Mouse (Mus musculus): ENCODE data around the gene Farsb.

Farsb gene

DNA sequence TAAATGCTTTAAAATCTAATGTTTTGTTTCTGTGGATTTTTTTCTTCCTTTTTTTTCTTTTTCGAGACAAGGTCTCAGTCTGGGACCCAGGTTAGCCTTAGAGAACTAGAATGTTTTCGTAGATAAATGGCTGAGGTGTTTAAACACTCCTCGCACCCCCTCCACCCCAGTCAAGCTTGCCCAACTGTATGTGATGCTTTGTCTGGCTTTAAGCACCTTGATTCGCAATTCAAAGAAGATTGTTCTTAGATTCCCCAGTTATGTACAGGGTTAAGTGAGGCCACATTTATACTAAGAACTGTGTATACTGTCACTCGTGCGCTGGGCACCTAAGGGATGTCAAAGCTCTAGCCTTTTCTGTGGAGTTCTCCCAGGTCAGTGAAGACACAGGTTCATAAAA, 68.4 kb downstream of the Farsb start:
- DNase-seq (ENCODE audit: low read depth, low spot score): no peak

GRCm38 (mm10) chr1:78419593-78419992, 69.1 kb downstream of the Farsb start:
- DNase-seq (ENCODE audit: low read depth, low spot score): peak; percentile 78

- no peak for DNase-seq (ENCODE audit: low read depth, low spot score)
These were observed 71.4 kb downstream of the Farsb start for GRCm38 (mm10) chr1:78417154-78417911.

DNA sequence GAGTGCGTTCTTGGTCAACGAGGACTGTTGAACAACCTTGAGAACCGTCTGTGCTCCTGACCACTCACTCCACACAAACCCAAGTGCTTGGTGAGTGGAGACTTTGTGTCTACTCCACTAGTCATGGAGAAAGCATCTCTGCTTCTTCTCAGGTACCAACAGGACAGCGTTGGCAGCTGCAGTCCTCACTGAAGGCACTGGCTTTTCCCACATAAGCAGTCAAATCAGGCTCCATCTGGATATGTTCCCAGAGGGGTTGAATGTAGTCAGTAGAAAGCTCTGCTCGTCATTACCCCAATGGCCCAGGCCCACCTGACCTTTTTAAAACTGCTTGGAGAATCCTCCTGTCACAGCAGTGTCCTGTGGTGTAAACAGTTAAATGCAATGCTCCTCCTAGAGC, 74.3 kb downstream of the Farsb start:
- DNase-seq (ENCODE audit: low read depth, low spot score): no peak

DNA sequence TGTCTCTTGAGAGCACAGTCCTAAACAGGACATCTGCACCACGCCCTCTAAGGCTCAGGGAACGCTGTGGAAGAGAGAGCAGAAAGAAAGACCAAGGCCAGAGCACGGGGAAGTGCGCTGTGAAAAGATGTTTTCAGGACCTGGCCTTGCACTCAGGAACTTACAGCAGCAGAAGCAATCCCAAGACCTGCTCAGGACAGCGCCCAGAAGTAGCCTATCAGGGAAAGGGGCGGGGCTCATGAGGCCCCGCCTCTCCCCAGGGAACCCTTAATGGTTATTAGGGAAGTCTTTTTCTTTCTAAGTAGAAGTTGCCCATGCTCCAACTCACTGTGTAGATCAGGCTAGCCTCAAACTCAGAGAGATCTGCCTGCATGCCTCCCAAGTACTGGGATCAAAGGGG, 76.0 kb downstream of the Farsb start:
- DNase-seq (ENCODE audit: low read depth, low spot score): no peak

DNA sequence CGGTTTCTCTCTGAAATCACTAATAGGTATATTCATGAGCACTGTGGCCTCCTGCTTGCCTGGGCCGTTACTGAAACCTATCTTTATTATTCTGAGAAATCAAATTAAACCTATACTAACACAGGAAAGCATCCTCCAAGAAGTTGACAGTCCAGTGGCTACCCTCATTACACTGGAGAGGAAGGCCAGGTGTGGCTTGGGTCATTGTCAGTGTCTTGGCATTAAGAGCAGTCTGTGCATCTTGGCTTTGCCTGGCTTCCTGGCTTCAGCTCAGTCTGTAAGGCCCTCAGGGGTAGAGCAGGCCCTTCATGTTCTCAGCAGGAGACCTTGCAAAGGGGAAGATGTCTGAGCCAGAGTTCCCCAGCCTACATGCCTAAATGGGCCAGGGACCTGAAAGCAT, 79.3 kb downstream of the Farsb start:
- DNase-seq (ENCODE audit: low read depth, low spot score): no peak

DNA sequence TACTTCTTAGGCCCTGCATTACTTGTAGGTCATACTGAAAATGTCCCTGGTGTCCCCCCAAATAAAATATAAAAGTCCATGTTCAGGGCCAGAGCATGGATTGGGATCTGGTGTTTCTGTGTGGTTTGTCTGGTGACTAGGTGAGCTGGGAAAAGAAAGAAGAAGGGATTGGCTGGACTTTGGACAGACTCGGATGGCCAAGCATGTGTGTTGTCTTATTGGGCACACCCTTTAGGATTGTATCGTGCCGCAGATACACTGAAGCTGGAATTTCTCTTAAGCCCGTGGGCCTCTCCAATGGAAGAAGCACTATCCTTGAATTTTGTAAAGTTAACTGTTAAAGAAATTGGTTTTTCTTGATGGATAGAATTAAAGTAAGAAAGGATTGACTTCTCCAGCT, 87.3 kb downstream of the Farsb start:
- DNase-seq (ENCODE audit: low read depth, low spot score): no peak

- DNase-seq (ENCODE audit: low read depth, low spot score): no peak
These were observed 88.9 kb downstream of the Farsb start for GRCm38 (mm10) chr1:78399755-78400154.

- no peak for DNase-seq (ENCODE audit: low read depth, low spot score)
These were observed 92.3 kb downstream of the Farsb start for GRCm38 (mm10) chr1:78396320-78396913.

GRCm38 (mm10) chr1:78395737-78396136, 93.0 kb downstream of the Farsb start:
- peak; percentile 51 for DNase-seq (ENCODE audit: low read depth, low spot score)

GRCm38 (mm10) chr1:78395191-78395735, 93.4 kb downstream of the Farsb start:
- no peak for DNase-seq (ENCODE audit: low read depth, low spot score)

GRCm38 (mm10) chr1:78388848-78389247, 99.8 kb downstream of the Farsb start:
- no peak for DNase-seq (ENCODE audit: low read depth, low spot score)

GRCm38 (mm10) chr1:78387854-78388253, 100.8 kb downstream of the Farsb start:
- DNase-seq (ENCODE audit: low read depth, low spot score): no peak

GRCm38 (mm10) chr1:78380950-78381349, 107.7 kb downstream of the Farsb start:
- DNase-seq (ENCODE audit: low read depth, low spot score): no peak

DNA sequence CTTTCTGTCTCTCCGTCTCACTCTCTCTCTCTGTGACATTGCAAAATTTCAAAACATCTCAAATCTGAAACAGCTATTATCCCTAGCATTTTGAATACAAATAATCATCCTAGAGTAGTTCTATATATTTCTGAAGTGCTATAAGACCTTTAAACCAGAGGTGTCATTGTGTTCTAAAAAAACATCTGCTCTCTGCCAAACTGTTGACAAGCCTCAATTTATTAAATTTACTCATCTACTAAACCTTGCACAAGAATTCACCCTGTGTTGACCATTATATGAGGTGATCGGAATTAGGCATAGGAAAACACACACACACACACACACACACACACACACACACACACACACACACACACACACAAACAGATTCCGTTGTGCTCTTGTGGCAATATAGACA, 113.6 kb downstream of the Farsb start:
- no peak for DNase-seq (ENCODE audit: low read depth, low spot score)

GRCm38 (mm10) chr1:78373836-78374235, 114.9 kb downstream of the Farsb start:
- no peak for DNase-seq (ENCODE audit: low read depth, low spot score)

GRCm38 (mm10) chr1:78372316-78372715, 116.4 kb downstream of the Farsb start:
- no peak for DNase-seq (ENCODE audit: low read depth, low spot score)

- no peak for DNase-seq (ENCODE audit: low read depth, low spot score)
These were observed 117.0 kb downstream of the Farsb start for GRCm38 (mm10) chr1:78371569-78372236.

GRCm38 (mm10) chr1:78370121-78370520, 118.6 kb downstream of the Farsb start:
- no peak for DNase-seq (ENCODE audit: low read depth, low spot score)

All from mesoderm, embryonic 11.5 days (tissue).